Mouse (Mus musculus) Patski (cell line): ENCODE measurements at regions not wholly inside any gene's neighbourhood (a gene's known extent, or its start where the extent isn't known, plus 50 kb on each side); places are given as distances from the start of the nearest gene placed in this dataset.

Source experiments
- ATAC-seq: fragments of 100-300 bp; one replicate; pipeline ENCODE4 v1.8.0; 2021
- CTCF ChIA-PET: fragments of 350-600 bp; sonication (Branson Sonifier 250); formaldehyde crosslinking; loops from one replicate; lab custom pipeline; 2022; ENCODE audit warnings: inconsistent platforms; lab: Charles Lee
- POLR2A ChIA-PET: fragments of 350-600 bp; sonication (Branson Sonifier 250); formaldehyde crosslinking; loops from one replicate; lab custom pipeline; 2022; ENCODE audit warnings: antibody characterized with exemption, inconsistent platforms; lab: Charles Lee
- DNase-seq: peaks from one replicate; pipeline ENCODE4 v3.0.0-alpha.2; 2011; ENCODE audit warnings: low read depth, low spot score
- H3K27me3 ChIP-seq: fragments of 371-371 bp; one replicate; pipeline ENCODE4 v1.5.1; 2021
- CTCF ChIP-seq: fragments of 100-300 bp; IDR thresholded peaks from one replicate; pipeline ENCODE4 v1.5.1; 2021
- in situ Hi-C: fragments of 300-500 bp; cut with MboI; formaldehyde crosslinking; loops from 3 replicates; pipeline ENCODE4 v1.11.1; 2018; ENCODE audit warnings: low pct_unique_long_range_greater_than_20kb, mixed read lengths

DNA sequence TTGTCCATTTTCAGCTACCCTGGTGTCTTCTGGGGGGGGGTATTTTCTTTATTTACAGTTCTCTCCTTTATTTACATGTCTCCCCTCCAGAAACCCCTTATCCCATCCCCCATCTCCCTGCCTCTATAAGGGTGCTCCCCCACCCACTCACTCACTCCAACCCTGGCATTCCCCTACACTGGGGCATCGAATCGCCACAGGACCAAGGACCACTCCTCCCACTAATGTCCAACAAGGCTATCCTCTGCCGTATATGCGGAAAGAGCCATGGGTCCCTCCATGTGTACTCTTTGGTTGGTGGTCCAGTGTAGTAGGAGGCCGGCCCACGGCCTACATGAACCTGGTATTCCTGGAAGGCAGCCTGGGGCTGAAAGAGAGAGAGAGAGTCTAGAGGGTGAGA is 82.9 kb upstream of the Cop1 start:
- POLR2A ChIA-PET = no interaction called here
- DNase-seq (no peak), ATAC-seq (no peak)
- in situ Hi-C loops = loop anchor here (25.0 kb wide), 1 partner anchor 1587 kb away; no protein-coding TSS in a partner anchor
- CTCF ChIA-PET = no interaction called here
- H3K27me3 ChIP-seq = peaks cover 17% of the 10 kb centered on the region
- TF ChIP-seq CTCF = no peak

DNA sequence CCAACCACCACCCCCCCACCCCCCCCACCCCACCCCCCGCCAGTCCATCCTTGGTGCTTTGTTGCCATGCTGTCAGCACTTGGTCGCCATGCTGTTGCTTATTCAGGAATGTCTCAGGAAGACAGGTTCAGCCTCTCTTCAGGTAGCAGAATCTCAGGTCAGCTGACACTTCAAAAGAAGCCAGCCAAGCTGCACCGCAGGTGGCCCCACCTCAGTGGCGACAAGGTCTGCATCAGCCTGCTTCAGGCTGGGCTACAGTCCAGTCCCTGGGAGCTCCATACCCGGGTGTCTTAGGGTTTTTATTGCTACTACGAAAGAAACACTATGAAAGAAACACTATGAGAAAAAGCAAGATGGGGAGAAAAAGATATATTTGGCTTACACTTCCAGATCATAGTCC is 82.4 kb upstream of the Cop1 start:
- DNase-seq (no peak), ATAC-seq (no peak)
- TF ChIP-seq CTCF = no peak
- in situ Hi-C loops = loop anchor here (25.0 kb wide), 1 partner anchor 1587 kb away; no protein-coding TSS in a partner anchor
- ChIA-PET CTCF (no interaction called here), POLR2A (no interaction called here)
- H3K27me3 ChIP-seq = peaks cover 21% of the 10 kb centered on the region

DNA sequence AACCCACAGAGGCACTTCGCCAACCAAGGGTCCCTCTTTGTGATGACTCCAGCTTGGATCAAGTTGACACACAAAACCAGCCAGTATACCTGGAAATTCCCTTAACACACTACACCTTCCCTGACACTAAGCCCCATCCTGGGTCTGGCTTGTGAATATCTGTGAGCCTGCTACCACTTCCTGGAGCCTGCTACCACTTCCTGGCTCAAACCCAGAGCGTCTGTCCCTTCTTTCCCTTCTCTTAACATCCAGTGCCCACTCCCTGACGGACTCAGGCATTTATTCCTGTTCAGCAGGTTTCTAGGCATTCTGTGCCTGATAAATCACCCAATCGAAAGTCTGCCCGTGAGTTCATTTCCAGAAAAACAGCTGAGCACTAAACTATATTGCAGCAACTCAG is 81.8 kb upstream of the Cop1 start:
- ChIA-PET CTCF (no interaction called here), POLR2A (no interaction called here)
- TF ChIP-seq CTCF = no peak
- in situ Hi-C loops = no loop called here
- no peak for DNase-seq
- ATAC-seq = no peak
- H3K27me3 ChIP-seq = peaks cover 23% of the 10 kb centered on the region

DNA sequence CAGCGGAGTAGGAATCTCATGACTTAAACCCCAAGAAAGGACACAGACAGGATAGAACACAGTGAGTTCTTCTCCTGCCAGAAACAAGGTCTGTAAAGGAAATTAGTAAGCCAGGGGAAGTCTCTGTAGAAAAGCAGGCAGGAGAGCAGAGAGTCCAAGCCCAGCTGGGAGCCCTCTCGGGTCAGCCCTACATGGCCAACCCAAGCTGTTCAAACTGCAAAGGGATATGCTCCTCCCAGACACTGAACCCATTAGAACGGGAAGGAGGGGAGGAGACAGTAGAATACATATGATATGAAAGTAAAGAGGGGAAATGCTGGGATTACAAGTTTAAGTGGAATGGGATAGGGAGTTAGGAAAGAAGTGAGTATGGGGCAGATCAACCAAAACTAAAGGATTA is 75.7 kb upstream of the Cop1 start:
- CTCF ChIA-PET = no interaction called here
- H3K27me3 ChIP-seq = peaks cover 29% of the 10 kb centered on the region
- TF ChIP-seq CTCF = no peak
- DNase-seq = no peak
- POLR2A ChIA-PET = no interaction called here
- in situ Hi-C loops = no loop called here
- no peak for ATAC-seq

DNA sequence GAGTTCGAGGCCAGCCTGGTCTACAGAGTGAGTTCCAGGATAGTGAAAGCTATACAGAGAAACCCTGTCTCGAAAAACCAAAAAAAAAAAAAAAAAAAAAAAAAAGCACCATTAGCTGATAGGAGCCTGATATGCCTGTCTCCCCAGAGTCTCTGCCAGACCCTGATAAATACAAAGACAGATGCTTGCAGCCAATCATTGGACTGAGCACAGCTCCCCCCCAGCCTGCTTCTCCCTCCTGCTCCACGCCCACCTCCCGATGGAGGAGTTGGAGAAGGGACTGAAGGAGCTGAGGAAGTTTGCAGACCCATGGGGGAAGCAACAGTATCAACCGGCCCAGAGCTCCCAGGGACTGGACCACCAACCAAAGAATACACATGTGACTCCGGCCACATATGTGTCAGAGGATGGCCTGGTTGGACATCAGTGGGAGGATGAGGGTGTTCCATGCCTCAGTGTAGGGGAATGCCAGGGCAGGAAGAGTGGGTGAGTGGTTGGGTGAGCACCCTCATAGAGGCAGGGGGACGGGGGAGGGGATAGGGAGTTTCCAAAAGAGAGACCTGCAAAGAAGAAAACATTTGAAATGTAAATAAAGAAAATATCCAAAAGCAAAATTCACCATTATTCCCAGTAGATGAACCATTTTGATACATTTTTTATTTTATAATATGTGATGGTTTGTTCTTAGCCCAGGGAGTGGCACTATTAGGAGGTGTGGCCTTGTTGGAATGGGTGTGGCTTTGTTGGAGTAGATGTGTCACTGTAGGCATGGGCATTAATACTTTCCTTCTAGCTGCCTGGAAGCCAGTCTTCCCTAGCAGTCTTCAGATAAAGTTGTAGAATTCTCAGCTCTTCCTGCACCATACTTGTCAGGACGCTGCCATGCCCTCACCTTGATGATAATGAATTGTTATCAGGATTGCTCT is 71.8 kb upstream of the Cop1 start:
- ATAC-seq (no peak), DNase-seq (no peak)
- ChIA-PET POLR2A (no interaction called here), CTCF (no interaction called here)
- TF ChIP-seq CTCF = no peak
- peaks cover 35% of the 10 kb centered on the region for H3K27me3 ChIP-seq
- in situ Hi-C loops = no loop called here

DNA sequence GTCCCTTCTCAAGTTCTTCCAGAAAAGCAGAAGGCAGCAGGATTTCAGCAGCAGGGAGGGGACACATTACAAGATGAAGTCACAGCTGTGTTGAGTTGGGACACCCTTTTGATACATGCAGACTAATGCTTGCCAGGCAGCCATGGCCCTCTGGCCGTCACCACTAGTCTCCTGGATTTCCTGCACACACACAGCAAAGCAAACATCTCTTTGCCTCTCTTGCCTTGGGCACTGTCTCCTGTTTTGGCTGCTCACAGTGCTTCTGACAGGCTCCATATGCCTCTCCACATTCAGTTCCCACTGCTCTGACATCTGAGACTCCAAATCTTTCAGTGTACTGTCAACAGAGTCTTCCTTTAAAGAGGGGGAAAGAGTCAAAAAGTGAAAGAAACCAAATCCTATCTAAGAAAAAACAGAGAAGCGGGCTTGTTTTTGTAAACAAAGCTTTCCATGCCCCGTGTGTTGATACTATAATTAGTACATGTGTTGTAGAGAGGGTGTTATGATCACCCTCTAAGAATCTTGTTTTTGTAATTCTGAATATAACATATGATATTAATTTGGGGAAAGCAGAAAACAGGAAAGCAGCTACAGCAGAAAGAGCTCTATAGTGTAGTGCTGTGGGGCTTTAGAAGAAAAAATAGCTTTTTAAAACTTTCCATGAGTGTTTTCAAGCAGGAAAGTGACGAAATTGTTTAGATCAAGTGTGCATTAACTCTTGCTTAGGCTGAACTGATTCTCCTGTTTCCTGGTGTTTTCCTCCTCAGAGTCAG is 68.8 kb upstream of the Cop1 start:
- ATAC-seq (no peak), DNase-seq (no peak)
- in situ Hi-C loops = no loop called here

DNA sequence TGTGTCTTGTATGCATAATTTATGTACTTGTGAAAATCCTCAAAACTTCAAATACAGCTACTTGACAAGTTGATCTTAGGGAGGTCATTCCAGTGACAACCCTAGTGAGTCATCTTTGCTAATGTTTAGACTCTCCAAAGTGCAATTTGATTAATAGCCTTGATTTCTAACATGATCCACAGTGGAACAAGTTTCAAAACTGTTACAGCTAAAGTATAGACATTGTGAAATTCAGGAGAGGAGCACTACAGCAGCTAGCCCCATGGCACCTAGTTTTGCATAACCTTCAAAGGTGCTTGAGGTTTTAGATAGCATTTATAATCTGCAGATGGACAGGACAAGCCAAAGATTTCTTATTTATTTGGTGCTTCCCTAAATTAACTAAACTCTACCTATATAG is 50.1 kb upstream of the Cop1 start:
- H3K27me3 ChIP-seq = peaks cover 37% of the 10 kb centered on the region
- no peak for TF ChIP-seq CTCF
- ChIA-PET CTCF (no interaction called here), POLR2A (no interaction called here)
- in situ Hi-C loops = no loop called here
- ATAC-seq = no peak
- no peak for DNase-seq

More for the DNA sequence above, 68.8 kb upstream of the Cop1 start:
- H3K27me3 ChIP-seq = peaks cover 20% of the 10 kb centered on the region
- TF ChIP-seq CTCF = no peak
- POLR2A ChIA-PET = no interaction called here
- CTCF ChIA-PET = no interaction called here
